Mouse (Mus musculus) limb, embryonic 14.5 days (tissue): Measurements from ENCODE around the gene Tex10. TPM values are rescaled to one million over a fixed set of nuclear protein-coding genes. Genes with fewer than 3 reads are reported as not detected.
"Not testable (repeated sequence)": the region's sequence is repeated elsewhere in the genome, so short reads cannot be mapped to it uniquely, and the experiment has no call there.

Source experiments
- ATAC-seq: fragments of 200-750 bp; cut with Nextera tagmentation; 2 replicates; pipeline ENCODE4 v1.8.0; 2017; ENCODE audit warnings: low read depth, moderate number of reproducible peaks, moderate TSS enrichment; ENCODE audit not compliant: low FRiP score
- DNase-seq: peaks from one replicate; pipeline ENCODE4 v3.0.0-alpha.2; 2015; ENCODE audit warnings: low spot score
- H3K27ac ChIP-seq: fragments of 300-500 bp; sonication (generic); replicated peaks from 2 replicates; pipeline ENCODE4 v1.5.1; 2014; ENCODE audit warnings: low read depth, mild to moderate bottlenecking, low read length, moderate library complexity, mixed read lengths
- H3K27me3 ChIP-seq: fragments of 300-500 bp; sonication (generic); 2 replicates; pipeline ENCODE4 v1.6.1; 2014; ENCODE audit warnings: low read length, mixed read lengths; ENCODE audit not compliant: control insufficient read depth, insufficient read depth
- H3K36me3 ChIP-seq: fragments of 300-500 bp; sonication (generic); 2 replicates; pipeline ENCODE4 v1.6.1; 2014; ENCODE audit warnings: mild to moderate bottlenecking, low read length, moderate library complexity, mixed read lengths; ENCODE audit not compliant: control insufficient read depth, insufficient read depth
- H3K4me1 ChIP-seq: fragments of 300-500 bp; sonication (generic); 2 replicates; pipeline ENCODE4 v1.6.1; 2014; ENCODE audit warnings: antibody characterized with exemption, low read length, mixed read lengths; ENCODE audit not compliant: control insufficient read depth, insufficient read depth
- H3K4me2 ChIP-seq: fragments of 300-500 bp; sonication (generic); replicated peaks from 2 replicates; pipeline ENCODE4 v1.6.1; 2014; ENCODE audit warnings: low read depth, mild to moderate bottlenecking, low read length, moderate library complexity; ENCODE audit not compliant: severe bottlenecking
- H3K4me3 ChIP-seq: fragments of 300-500 bp; sonication (generic); replicated peaks from 2 replicates; pipeline ENCODE4 v1.5.1; 2014; ENCODE audit warnings: low read length
- H3K9ac ChIP-seq: fragments of 300-500 bp; sonication (generic); 2 replicates; pipeline ENCODE4 v1.6.1; 2014; ENCODE audit warnings: mild to moderate bottlenecking, low read depth, low read length, moderate library complexity; ENCODE audit not compliant: severe bottlenecking
- H3K9me3 ChIP-seq: fragments of 300-500 bp; sonication (generic); 2 replicates; pipeline ENCODE4 v1.6.1; 2016; ENCODE audit warnings: low read length; ENCODE audit not compliant: control insufficient read depth
- POLR2A ChIP-seq: fragments of 200-500 bp; IDR thresholded peaks from 2 replicates; pipeline ENCODE4 v1.8.0; 2012; ENCODE audit warnings: inconsistent platforms, mild to moderate bottlenecking, moderate library complexity, borderline replicate concordance; ENCODE audit not compliant: insufficient read depth, insufficient read length; ENCODE audit errors: extremely low read depth
- WGBS: fragments of 180-500 bp; shearing (Covaris S2); extraction: QIAGEN DNeasy Blood & Tissue Kit; methylation state at CpG from one replicate; pipeline ENCODE4 v1.1.7; 2014; 5-methylcytosine and 5-hydroxymethylcytosine counted together
- polyA plus RNA-seq, 2 experiments: library from polyadenylated mRNA; depleted of rRNA in 1 of 2; stranded (reverse) in 1 of 2; unstranded in 1 of 2; fragments of >200 nt; fragmentation: Nextera tagmentation in 1 of 2; extraction: Ambion mirVana in 1 of 2; gene quantifications; 2 replicates each; pipeline versions ENCODE4 v1.2.1 to v1.2.3; 2012 to 2014

The Tex10 gene
- polyA plus RNA-seq, 2 experiments, result 40.5 to 59.2 TPM

DNA sequence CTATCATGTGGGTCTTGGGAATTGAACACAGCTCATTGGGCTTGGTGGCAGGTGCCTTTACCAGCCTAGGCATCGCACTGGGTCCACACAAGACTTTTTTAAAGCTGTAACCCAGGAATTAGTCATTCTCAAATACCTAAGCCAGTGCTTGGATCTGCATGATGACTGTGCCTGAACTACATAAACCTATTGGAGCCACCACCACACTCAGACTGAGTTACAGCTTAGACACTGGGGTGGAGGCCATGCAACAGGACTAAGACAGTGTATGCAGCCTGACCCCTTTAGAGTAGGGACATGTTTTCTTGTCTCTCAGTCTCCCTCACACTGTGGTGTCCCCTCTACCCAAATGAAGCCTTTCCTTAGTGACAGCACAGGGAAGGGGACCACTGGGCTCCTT is 50.6 kb downstream of the Tex10 start:
- ATAC-seq (no peak), DNase-seq (no peak)
- Histone ChIP-seq H3K4me1 (no peaks in the 10 kb centered on the region), H3K27me3 (no peaks in the 10 kb centered on the region), H3K4me2 (no peak overlapping the region), H3K9ac (no peak overlapping the region), H3K4me3 (no peak overlapping the region), H3K9me3 (no peaks in the 10 kb centered on the region), H3K27ac (no peak overlapping the region), H3K36me3 (peaks cover 16% of the 10 kb centered on the region)
- no peak for TF ChIP-seq POLR2A
- 91% methylated on average over 1 of the region's 1 CpGs for WGBS

GRCm38 (mm10) chr4:48418831-48419468 is 54.3 kb downstream of the Tex10 start:
- Histone ChIP-seq H3K27me3 (no peaks in the 10 kb centered on the region), H3K9ac (no peak overlapping the region), H3K4me2 (no peak overlapping the region), H3K9me3 (no peaks in the 10 kb centered on the region), H3K4me3 (no peak overlapping the region), H3K36me3 (peaks cover 16% of the 10 kb centered on the region), H3K27ac (no peak overlapping the region), H3K4me1 (no peaks in the 10 kb centered on the region)
- no peak for TF ChIP-seq POLR2A
- ATAC-seq (no peak), DNase-seq (no peak)
- WGBS, result 87% methylated on average over 8 of the region's 8 CpGs

DNA sequence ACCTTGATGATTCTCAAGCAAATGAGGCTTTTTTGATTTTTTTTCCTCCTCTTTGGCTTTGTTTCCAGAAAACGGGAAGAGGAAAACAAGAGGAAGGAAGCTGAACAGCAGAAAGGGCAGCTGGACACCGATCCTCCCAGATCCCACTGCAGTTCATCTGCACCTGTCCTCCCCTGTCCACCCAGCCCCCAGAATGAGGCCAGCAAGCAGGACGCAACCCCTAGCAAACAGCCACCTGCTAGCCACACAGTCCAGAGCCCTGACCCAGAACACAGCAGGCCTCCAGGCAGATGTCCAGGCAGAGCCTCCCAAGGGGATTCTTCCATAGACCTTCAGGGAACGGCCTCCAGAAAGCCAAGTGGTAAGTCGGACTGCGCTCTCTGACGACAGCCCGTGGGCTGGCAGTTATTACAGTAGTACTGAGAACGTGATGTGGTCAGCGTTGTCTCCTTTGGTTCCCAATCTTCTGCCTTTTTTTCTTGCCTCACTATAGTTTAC is 57.4 kb downstream of the Tex10 start:
- no peak overlapping the region for H3K27ac ChIP-seq
- H3K9me3 ChIP-seq, result no peaks in the 10 kb centered on the region
- 83% methylated on average over 10 of the region's 10 CpGs for WGBS
- H3K4me3 ChIP-seq, result no peak overlapping the region
- no peaks in the 10 kb centered on the region for H3K4me1 ChIP-seq
- no peaks in the 10 kb centered on the region for H3K27me3 ChIP-seq
- DNase-seq (no peak), ATAC-seq (no peak)
- TF ChIP-seq POLR2A, result no peak
- no peaks in the 10 kb centered on the region for H3K36me3 ChIP-seq
- no peak overlapping the region for H3K4me2 ChIP-seq
- H3K9ac ChIP-seq, result no peak overlapping the region

DNA sequence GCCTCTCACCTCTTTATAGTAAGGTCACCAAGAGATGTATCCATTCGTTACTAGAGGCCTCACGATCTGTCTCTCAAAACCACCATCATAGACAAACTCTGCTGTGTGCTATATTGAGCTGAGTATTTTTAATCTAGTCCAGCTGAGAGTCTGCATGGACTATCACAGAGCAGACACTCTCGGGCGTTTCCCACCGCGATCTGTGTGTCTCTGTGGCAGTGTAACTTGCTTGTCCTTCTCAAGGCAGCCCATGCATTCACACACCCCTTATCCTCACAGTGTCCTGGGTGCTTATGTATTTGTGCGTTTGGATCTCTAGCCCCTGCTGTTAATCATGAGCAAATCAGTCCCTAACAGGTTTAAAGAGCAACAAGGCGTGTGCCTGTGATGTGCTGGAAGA is 59.8 kb downstream of the Tex10 start:
- DNase-seq (no peak), ATAC-seq (no peak)
- no peaks in the 10 kb centered on the region for H3K27me3 ChIP-seq
- no peak overlapping the region for H3K4me3 ChIP-seq
- TF ChIP-seq POLR2A, result no peak
- H3K9me3 ChIP-seq, result no peaks in the 10 kb centered on the region
- H3K9ac ChIP-seq, result no peak overlapping the region
- no peaks in the 10 kb centered on the region for H3K4me1 ChIP-seq
- H3K27ac ChIP-seq, result no peak overlapping the region
- H3K4me2 ChIP-seq, result no peak overlapping the region
- 89% methylated on average over 8 of the region's 8 CpGs for WGBS
- no peaks in the 10 kb centered on the region for H3K36me3 ChIP-seq

DNA sequence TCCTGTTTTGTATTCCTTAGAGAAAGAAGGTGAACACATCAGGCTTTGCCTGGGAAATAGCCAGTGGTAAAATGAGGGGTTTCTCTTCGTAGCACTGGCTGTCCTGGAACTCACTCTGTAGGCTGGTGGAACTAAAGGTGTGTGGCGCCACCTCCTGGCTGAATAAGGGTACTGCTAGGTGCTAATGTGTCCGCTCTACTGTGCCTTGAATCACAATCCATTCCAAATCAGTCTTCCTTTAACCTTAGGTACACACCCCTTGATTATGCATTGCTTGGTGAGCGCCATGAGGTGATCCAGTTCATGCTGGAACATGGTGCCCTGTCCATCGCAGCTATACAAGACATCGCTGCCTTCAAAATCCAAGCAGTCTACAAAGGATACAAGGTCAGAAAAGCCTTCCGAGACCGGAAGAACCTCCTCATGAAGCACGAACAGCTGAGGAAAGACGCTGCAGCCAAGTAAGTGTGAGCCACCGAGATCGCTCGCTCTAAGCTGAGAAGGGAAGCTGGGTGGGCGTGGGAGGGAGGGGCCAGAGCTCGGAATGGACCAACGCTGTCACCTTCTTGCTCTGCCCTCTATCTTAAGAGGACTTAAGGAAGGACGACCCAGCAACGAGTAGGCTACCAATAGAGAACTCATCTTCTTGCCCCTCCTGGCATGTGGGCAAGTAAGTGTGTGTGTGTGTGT is 65.8 kb downstream of the Tex10 start:
- peak; percentile 63 for DNase-seq
- Histone ChIP-seq H3K9me3 (no peaks in the 10 kb centered on the region), H3K27ac (no peak overlapping the region), H3K9ac (no peak overlapping the region), H3K36me3 (no peaks in the 10 kb centered on the region), H3K4me2 (no peak overlapping the region), H3K4me3 (no peak overlapping the region), H3K4me1 (no peaks in the 10 kb centered on the region), H3K27me3 (no peaks in the 10 kb centered on the region)
- ATAC-seq, result no peak
- TF ChIP-seq POLR2A, result no peak
- WGBS, result 46% methylated on average over 18 of the region's 18 CpGs

GRCm38 (mm10) chr4:48405724-48406491 is 67.4 kb downstream of the Tex10 start:
- not testable (repeated sequence) for H3K4me2 ChIP-seq, H3K4me3 ChIP-seq, H3K9ac ChIP-seq, DNase-seq, H3K27me3 ChIP-seq, H3K36me3 ChIP-seq, ATAC-seq, H3K4me1 ChIP-seq, H3K27ac ChIP-seq, H3K9me3 ChIP-seq
- 86% methylated on average over 9 of the region's 10 CpGs for WGBS
